Mouse (Mus musculus) C3H10T1/2 (cell line): ENCODE measurements around the gene Fcgbp. TPM values are rescaled to one million over a fixed set of nuclear protein-coding genes. Genes with fewer than 3 reads are reported as not detected.

Experiments
- polyA plus RNA-seq, 2 experiments: library from polyadenylated mRNA; unstranded; fragments of >200 nt; fragmentation: generic; extraction: Trizol; gene quantifications; one replicate each; pipeline ENCODE4 v1.2.1; 2012; ENCODE audit warnings: missing spikeins in 2 of 2

The Fcgbp gene
- under 1 TPM in 1 of 2 experiments, not detected in 1; 0.02 TPM for polyA plus RNA-seq

DNA sequence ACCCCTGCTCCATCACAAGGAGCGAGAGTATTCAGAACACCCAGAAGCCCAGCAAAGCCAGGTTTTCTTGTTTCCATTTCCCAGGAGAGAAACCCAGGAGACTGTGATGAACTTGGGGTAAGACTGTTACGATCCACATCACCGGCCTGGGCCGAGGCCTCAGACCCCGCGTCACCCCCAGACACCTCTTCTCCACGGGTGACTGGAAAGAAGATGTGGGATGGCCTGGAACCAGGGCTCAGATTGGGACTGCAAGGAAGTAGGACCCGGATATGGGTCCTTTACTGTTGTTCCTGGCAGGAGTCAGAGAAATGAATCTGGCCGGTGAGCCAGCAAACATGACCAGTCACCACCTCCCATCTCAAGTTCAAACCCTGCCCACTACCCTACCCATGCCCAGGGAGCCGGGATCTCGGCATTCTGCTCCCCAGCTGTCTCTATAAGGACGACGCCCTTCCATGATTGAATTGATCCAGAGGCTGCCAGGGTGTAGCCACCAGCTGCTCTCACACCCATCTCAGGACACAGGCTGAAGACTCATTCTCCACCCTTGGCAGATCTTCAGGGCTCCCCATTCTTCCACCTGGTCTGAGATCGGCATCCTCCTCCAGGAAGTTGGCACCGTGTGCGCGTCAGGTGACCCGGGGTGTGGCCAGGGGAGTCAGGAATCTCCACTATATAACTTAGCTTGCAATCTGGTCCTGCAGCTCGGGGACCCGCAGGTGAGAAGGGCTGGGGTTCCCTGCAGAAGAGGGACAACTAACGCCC is at the start of gene Fcgbp:
Fcgbp (plus strand) TSS at position 706 of the 768 bp plus-strand sequence.

DNA sequence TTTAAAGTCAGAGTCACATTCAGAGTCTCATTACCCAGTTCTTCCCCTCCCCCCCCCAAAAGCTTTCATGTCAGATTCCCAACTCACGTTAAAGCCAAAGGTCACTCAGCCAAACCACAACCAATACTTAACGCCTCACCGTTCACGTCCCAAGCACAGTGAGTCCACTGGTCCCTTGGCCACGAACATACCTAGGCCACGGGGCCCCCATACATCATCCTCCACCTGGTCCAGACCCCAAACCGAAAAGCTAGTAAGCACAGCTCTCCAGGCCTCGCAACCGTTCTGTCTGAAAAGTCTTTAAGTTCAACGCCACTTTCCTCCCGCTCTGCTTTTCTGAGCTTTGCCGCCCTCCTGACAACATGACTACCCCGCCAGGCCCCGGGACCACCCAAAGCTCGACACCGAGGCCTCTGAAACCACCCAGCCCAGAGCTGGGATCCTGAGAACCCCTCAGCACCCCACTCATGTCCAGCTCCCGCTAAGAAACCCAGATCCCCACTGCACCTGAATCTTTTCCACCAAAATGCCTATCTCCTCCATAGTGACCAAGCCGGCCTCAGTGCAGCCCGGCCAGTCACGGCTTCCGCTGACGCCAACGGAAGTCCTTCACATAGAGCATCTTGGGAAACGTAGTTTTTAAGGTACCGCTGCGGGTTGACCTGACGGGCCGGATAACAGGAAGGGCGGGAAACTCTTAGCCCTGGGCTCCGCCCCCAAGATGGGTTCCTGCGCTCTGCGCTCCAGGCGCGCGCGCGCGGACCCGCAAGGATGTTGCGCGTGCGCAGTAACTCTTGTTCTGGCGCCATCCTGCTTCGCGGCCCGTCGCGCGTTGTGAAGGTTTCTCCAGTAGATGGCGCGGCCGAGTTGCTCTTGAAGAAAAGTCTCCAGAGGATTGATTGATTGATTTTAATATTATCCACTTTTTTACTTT is 21.3 kb upstream of the Fcgbp start, which contains the start of gene Psmc4:
Psmc4 (minus strand) TSS at position 626 of the 934 bp plus-strand sequence.

DNA sequence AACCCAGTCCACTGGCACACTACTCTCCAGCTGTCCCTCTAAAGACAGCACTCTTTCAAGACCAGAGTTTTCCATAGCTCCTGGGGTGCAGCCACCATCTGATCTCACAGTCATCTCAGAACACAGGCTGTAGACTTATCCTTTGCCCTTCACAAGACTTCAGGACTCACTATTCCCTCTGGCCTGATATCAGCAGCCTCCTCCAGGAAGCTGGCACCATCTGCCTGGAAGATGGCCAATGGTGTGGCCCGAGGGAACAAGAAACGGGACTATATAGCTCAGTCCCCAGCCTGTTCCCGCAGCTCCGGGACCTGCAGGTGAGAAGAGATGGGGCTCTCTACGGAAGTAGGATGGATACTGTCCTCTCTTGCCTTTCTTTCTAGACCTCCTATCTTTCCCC is 58.1 kb downstream of the Fcgbp start, which contains the start of gene 9530053A07Rik:
9530053A07Rik (plus strand) TSS at position 301 of the 400 bp plus-strand sequence.

DNA sequence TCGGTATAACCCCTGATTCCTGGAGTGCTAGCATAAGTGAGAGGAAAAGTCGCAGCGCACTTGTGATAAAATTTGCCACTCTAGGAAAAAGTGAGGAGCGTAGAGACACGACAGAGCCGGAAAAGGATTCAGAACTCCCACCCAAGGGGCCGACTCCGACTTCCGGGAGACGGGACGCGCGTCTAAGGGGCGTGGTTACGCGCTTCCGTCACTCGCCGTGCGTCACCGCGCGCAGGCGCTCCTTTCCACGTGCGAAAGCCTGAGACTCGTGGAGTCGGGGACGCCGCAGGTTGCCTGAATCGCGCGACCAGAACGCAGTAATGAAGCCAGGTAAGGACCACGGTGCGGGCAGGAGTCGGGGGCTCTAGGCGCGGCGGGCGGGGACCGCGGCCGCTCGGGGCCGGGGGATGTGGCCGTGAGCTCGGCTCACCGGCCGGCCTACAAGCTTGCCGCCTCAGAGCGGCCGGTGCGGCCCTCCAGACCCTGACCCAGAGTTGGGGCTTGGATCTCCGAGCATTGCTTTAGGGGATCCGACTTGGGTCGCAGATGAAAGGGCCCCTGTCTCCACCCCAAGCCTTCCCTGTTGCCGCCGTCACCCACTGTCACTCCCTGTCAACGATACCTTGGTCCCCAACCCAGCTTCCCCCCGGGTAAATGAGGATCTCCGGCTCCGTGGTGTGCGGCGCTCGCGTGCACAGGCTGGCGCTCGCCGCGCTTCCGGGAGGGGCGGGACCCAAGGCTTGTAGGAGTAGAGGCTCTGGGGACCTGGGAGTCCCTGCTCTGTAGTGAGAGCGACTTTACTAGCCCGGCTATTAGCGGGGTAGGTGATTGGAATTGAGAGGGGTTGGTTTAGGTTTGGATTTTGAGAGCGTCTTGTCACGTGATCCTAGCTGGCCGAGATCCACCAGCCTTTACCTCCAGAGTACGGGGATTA is 98.7 kb downstream of the Fcgbp start, which contains the start of gene Fbl:
Fbl (plus strand) TSS at position 222 of the 934 bp plus-strand sequence.

Other genes starting within 250 kb of the Fcgbp start
- 1 to 10 TPM in 1 of 2 experiments, under 1 TPM in 1; 0.07 to 1.4 TPM for gene Zfp59, start 232.6 kb upstream of the Fcgbp start, polyA plus RNA-seq
- gene Zfp607a, start 213.7 kb upstream of the Fcgbp start, polyA plus RNA-seq = under 1 TPM; 0.04 to 0.78 TPM
- 1 to 10 TPM in 1 of 2 experiments, under 1 TPM in 1; 0.29 to 2.0 TPM for gene Zfp974, start 141.8 kb upstream of the Fcgbp start, polyA plus RNA-seq
- gene Zfp780b, start 92.1 kb upstream of the Fcgbp start, polyA plus RNA-seq = 1 to 10 TPM in 1 of 2 experiments, under 1 TPM in 1; 0.14 to 1.9 TPM
- under 1 TPM; 0.01 to 0.13 TPM for gene Zfp850, start 57.1 kb upstream of the Fcgbp start, polyA plus RNA-seq
- gene Psmc4, start 21.1 kb upstream of the Fcgbp start, polyA plus RNA-seq = 100 to 1,000 TPM; 122 to 215 TPM
- 1 to 10 TPM in 1 of 2 experiments, under 1 TPM in 1; 0.07 to 1.5 TPM for gene 9530053A07Rik, start 58.2 kb downstream of the Fcgbp start, polyA plus RNA-seq
- gene Fbl, start 98.5 kb downstream of the Fcgbp start, polyA plus RNA-seq = 100 to 1,000 TPM in 1 of 2 experiments, 10 to 100 TPM in 1; 97.0 to 392 TPM
- 10 to 100 TPM in 1 of 2 experiments, 1 to 10 TPM in 1; 6.2 to 27.4 TPM for gene Dyrk1b, start 108.2 kb downstream of the Fcgbp start, polyA plus RNA-seq
- 10 to 100 TPM in 1 of 2 experiments, 1 to 10 TPM in 1; 6.7 to 11.4 TPM for gene Eid2, start 196.6 kb downstream of the Fcgbp start, polyA plus RNA-seq
- 1 to 10 TPM; 1.6 to 7.0 TPM for gene Eid2b, start 206.5 kb downstream of the Fcgbp start, polyA plus RNA-seq
- gene Selenov, start 219.9 kb downstream of the Fcgbp start, polyA plus RNA-seq = not detected
- under 1 TPM in 1 of 2 experiments, not detected in 1; 0.02 TPM for gene Dll3, start 231.0 kb downstream of the Fcgbp start, polyA plus RNA-seq
- gene Timm50, start 240.8 kb downstream of the Fcgbp start, polyA plus RNA-seq = 100 to 1,000 TPM in 1 of 2 experiments, 10 to 100 TPM in 1; 52.9 to 176 TPM